Mouse (Mus musculus) liver, embryonic 12.5 days (tissue): ENCODE data around the gene Fam83g. TPM values are rescaled to one million over a fixed set of nuclear protein-coding genes. Genes with fewer than 3 reads are reported as not detected.

ENCODE experiments used
- ATAC-seq: fragments of 200-750 bp; cut with Nextera tagmentation; 2 replicates; pipeline ENCODE4 v1.8.0; 2017; ENCODE audit warnings: moderate number of reproducible peaks, mild to moderate bottlenecking, moderate library complexity
- H3K27ac ChIP-seq: fragments of 300-500 bp; sonication (generic); 2 replicates; pipeline ENCODE4 v1.5.1; 2016; ENCODE audit warnings: mild to moderate bottlenecking
- H3K27me3 ChIP-seq: fragments of 300-500 bp; sonication (generic); replicated peaks from 2 replicates; pipeline ENCODE4 v1.6.1; 2016; ENCODE audit warnings: mild to moderate bottlenecking, moderate library complexity
- H3K36me3 ChIP-seq: fragments of 300-500 bp; sonication (generic); 2 replicates; pipeline ENCODE4 v1.6.1; 2016; ENCODE audit warnings: mild to moderate bottlenecking, moderate library complexity
- H3K4me1 ChIP-seq: fragments of 300-500 bp; sonication (generic); 2 replicates; pipeline ENCODE4 v1.6.1; 2016
- H3K4me2 ChIP-seq: fragments of 300-500 bp; sonication (generic); 2 replicates; pipeline ENCODE4 v1.6.1; 2016; ENCODE audit warnings: mild to moderate bottlenecking, moderate library complexity
- H3K4me3 ChIP-seq: fragments of 300-500 bp; sonication (generic); 2 replicates; pipeline ENCODE4 v1.5.1; 2016; ENCODE audit warnings: mild to moderate bottlenecking, moderate library complexity
- H3K9ac ChIP-seq: fragments of 300-500 bp; sonication (generic); 2 replicates; pipeline ENCODE4 v1.6.1; 2016; ENCODE audit warnings: mild to moderate bottlenecking, moderate library complexity
- H3K9me3 ChIP-seq: fragments of 300-500 bp; sonication (generic); replicated peaks from 2 replicates; pipeline ENCODE4 v1.6.1; 2016; ENCODE audit warnings: mild to moderate bottlenecking, moderate library complexity
- WGBS: fragments of 180-500 bp; shearing (Covaris S2); methylation state at CpG from one replicate; pipeline ENCODE4 v1.1.7; 2016; ENCODE audit not compliant: insufficient replicate concordance; 5-methylcytosine and 5-hydroxymethylcytosine counted together
- polyA plus RNA-seq: library from polyadenylated mRNA; unstranded; fragments of >200 nt; fragmentation: Nextera tagmentation; extraction: Ambion mirVana; gene quantifications from 2 replicates; pipeline ENCODE4 v1.2.1, GENCODE M21; 2016

Fam83g gene
- polyA plus RNA-seq, 1 experiment from 2014 or later = 8.2 TPM

DNA sequence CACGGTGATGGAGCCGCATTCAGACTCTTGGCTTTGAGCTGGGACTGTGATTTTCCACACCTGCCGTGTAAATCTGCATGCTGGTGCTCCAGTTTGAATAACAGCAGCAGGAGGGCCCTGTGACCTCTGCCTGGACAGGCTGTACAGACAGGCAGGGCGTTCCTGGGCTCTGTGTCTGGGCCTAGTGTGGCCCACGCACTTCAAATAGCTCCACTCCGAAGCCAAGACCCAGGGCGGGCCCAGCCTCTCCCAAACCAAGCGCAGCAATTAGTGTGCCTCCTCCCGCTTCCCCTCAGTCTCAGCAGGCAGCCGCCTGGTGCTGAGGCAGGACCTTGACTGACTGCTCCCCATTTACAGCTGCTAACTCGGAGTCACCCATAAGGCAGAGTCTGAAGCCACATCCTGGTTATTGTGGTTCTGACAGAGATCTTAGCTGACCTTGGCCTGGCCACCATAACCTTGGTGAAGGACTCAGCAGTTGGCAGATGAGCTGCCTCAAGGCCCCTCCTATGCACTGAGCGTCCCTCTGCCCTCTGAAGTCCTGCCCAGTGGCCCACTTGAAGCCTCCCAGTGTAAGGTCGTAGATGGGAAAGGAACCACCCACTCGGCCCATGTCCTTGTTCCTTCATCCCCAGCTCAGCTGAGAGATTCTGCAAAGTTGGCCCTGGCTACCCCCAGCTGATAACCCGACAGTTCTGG is 29.4 kb downstream of the Fam83g start:
- H3K27ac ChIP-seq = no peak overlapping the region
- H3K9me3 ChIP-seq = no peaks in the 10 kb centered on the region

DNA sequence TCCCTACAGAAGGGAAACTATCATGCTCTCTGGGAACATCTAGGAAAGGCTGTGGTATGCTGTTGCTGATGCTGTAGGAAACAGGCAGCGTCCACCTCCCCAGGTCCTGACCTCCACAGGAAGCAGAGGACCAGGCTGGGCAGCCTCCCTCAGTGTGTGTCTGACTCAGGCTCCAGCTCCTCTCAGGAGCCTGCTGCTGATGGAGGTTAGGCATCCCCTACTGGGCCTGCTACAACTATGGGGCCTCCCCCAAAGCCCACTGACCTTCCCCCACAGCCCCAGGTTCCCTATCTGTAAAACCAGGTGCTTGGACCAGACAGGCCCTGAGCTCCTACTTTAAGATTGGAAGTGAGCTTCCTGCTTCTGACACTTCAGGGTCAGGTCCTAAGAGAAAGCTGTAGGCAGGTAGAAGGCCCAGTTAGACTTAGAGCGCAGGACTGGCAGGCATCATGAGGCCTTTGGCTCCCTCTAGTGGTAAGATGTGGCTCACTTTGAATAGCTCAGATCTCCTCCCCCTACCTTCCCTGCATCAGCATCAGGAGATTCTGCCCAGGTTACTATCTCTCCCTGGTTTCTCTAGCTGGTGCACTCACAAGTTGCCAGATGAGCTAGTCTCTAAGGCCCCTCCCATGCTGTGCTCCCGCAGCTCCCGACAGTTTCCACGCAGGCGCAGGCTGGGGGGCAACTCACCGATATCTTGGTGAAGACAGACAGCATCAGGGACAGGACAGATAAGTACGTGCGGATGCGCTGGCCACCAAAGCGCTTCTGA is 30.6 kb downstream of the Fam83g start:
- WGBS = 28% methylated on average over 11 of the region's 11 CpGs

More for the DNA sequence above, 29.4 kb downstream of the Fam83g start:
- peaks cover 49% of the 10 kb centered on the region for H3K27me3 ChIP-seq
- WGBS = 55% methylated on average over 15 of the region's 15 CpGs
- H3K4me2 ChIP-seq = no peak overlapping the region
- no peak overlapping the region for H3K9ac ChIP-seq
- peaks cover 4% of the 10 kb centered on the region for H3K4me1 ChIP-seq
- no peak overlapping the region for H3K4me3 ChIP-seq
- H3K36me3 ChIP-seq = no peaks in the 10 kb centered on the region
- no peak for ATAC-seq

DNA sequence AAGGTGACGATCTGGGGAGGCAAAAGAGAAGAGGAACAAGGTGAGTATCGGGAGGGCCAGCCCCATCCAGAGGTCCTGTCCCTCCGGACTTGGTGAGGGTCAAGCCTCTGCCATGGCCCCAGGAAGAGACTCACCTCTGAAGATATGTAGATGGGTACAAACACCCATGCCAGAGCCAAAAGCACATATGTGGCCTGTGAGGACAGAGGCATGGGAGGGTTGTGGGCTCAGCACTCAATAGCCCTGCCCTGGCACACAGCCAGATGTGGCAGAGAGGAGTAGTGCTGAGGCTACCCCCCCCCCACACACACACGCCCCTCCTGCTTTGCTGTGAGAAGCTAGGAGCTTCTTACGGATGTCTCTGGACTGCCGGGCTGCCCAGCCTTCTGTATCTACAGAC is 31.2 kb downstream of the Fam83g start:
- no peak overlapping the region for H3K9ac ChIP-seq
- H3K27ac ChIP-seq = no peak overlapping the region
- no peak overlapping the region for H3K4me3 ChIP-seq
- 53% methylated on average over 6 of the region's 6 CpGs for WGBS
- peaks cover 40% of the 10 kb centered on the region for H3K27me3 ChIP-seq
- no peak; the same call in 1 of the 2 replicates for ATAC-seq
- no peaks in the 10 kb centered on the region for H3K9me3 ChIP-seq
- no peaks in the 10 kb centered on the region for H3K36me3 ChIP-seq
- H3K4me2 ChIP-seq = no peak overlapping the region
- peaks cover 4% of the 10 kb centered on the region for H3K4me1 ChIP-seq

More for the DNA sequence above, 30.6 kb downstream of the Fam83g start:
- peaks cover 4% of the 10 kb centered on the region for H3K4me1 ChIP-seq
- no peak overlapping the region for H3K4me2 ChIP-seq
- no peaks in the 10 kb centered on the region for H3K36me3 ChIP-seq
- no peak overlapping the region for H3K4me3 ChIP-seq
- H3K27ac ChIP-seq = no peak overlapping the region
- ATAC-seq = peak; percentile 68
- no peaks in the 10 kb centered on the region for H3K9me3 ChIP-seq
- peaks cover 46% of the 10 kb centered on the region for H3K27me3 ChIP-seq
- no peak overlapping the region for H3K9ac ChIP-seq

DNA sequence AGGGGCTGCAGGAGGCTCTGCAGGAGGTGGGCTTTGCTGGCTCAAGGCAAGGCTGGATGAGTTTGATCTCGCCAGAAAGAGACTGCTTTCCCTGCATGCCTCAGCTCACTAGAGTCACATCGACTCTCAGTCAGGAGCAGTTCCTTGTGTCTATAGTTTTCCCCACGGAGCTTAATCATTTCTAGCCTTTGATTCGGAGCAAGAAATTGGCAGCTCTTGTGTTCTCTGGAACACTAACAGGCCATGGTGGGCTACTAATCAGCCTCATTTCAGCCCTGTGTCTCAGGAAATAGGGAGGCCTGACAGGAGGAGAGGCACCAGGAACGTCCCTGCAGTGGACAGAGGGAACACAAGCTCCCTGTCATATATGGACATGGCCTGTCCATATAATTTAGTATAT is 34.1 kb downstream of the Fam83g start:
- H3K9me3 ChIP-seq = no peaks in the 10 kb centered on the region
- H3K4me2 ChIP-seq = no peak overlapping the region
- H3K27ac ChIP-seq = no peak overlapping the region
- H3K4me3 ChIP-seq = no peak overlapping the region
- H3K27me3 ChIP-seq = peaks cover 20% of the 10 kb centered on the region
- ATAC-seq = no peak
- H3K9ac ChIP-seq = no peak overlapping the region
- peaks cover 4% of the 10 kb centered on the region for H3K4me1 ChIP-seq
- H3K36me3 ChIP-seq = no peaks in the 10 kb centered on the region
- 54% methylated on average over 5 of the region's 5 CpGs for WGBS

DNA sequence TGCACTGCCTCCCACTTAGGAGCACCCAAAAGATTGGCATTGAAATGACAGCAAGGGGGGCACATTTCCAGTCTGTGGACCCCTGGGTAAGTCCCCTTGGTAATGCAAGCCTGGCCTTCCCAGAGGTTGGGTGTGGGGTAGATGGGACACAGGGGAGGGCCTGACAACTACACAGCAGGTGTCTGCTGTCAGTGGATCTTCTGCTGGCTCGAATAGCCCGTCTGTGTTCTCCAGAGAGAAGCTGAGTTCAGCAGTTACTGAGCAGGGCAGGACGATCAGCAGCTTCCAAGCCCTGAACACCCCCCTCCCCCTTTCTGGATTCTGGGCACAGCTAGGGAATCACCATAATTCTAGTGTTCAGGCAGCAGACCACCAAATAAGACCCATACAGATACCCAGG is 35.5 kb downstream of the Fam83g start:
- Histone ChIP-seq H3K27me3 (peaks cover 9% of the 10 kb centered on the region; the same call in 1 of the 2 replicates), H3K36me3 (no peaks in the 10 kb centered on the region), H3K27ac (no peak overlapping the region), H3K4me1 (peaks cover 4% of the 10 kb centered on the region), H3K9ac (no peak overlapping the region), H3K4me3 (no peak overlapping the region), H3K4me2 (no peak overlapping the region), H3K9me3 (no peaks in the 10 kb centered on the region)
- ATAC-seq = no peak
- WGBS = 51% methylated on average over 3 of the region's 3 CpGs

DNA sequence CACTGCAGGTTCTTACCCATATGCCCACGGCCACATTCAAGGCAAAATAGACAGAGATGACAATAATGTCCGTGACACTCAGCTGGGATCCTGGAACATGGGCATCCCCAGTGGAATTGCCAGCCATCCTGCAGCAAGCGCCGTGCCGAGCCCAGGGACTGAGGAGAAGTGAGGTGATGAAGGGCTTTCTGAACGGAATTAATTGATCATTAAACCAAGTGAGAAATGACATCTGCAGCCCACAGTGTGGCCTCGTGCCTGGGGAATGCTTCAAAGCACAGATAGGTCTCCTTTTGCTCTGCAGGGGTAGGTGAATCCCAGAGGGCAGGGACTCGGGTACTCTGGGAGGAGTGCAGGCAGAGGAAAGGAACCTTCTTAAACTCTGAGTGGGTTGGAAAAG is 35.9 kb downstream of the Fam83g start:
- H3K9me3 ChIP-seq = no peaks in the 10 kb centered on the region
- H3K27ac ChIP-seq = no peak overlapping the region
- H3K9ac ChIP-seq = no peak overlapping the region
- H3K4me2 ChIP-seq = no peak overlapping the region
- 69% methylated on average over 8 of the region's 8 CpGs for WGBS
- no peak overlapping the region for H3K4me3 ChIP-seq
- ATAC-seq = no peak
- H3K27me3 ChIP-seq = peaks cover 9% of the 10 kb centered on the region; the same call in 1 of the 2 replicates
- H3K4me1 ChIP-seq = peaks cover 3% of the 10 kb centered on the region
- no peaks in the 10 kb centered on the region for H3K36me3 ChIP-seq

DNA sequence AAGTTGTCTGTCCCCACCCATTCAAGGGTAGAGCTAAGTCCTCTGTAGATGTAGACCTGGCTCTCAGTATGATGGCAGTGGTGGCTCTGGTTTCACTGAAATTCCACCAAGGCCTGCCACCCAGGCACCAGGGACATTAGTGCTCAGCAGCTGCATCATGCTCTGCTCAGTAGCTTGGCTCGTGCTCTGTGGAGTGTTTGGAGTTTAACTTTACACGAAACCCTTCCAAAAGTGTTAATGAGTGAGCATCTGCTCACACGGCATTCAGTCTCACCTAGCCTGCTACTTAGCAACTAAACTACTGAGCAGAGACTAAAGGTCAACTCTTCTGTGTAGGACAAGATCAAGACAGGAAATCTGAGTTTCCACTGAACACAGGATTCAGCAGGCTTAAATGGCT is 36.7 kb downstream of the Fam83g start, which contains the start of gene Slc5a10:
Gene Slc5a10 (minus strand): TSS at position 191 of the 400 bp plus-strand sequence.
- no peak within 1 kb of the TSS for H3K9ac ChIP-seq
- no peak within 1 kb of the TSS for H3K4me3 ChIP-seq
- H3K27ac ChIP-seq = no peak within 1 kb of the TSS
- H3K36me3 ChIP-seq = no peaks in the 10 kb centered on the region
- peaks cover 4% of the 10 kb centered on the region; the same call in 1 of the 2 replicates for H3K27me3 ChIP-seq
- no peak for ATAC-seq
- H3K4me2 ChIP-seq = no peak within 1 kb of the TSS
- no peaks in the 10 kb centered on the region for H3K4me1 ChIP-seq
- 72% methylated on average over 3 of the region's 3 CpGs for WGBS
- H3K9me3 ChIP-seq = no peaks in the 10 kb centered on the region

DNA sequence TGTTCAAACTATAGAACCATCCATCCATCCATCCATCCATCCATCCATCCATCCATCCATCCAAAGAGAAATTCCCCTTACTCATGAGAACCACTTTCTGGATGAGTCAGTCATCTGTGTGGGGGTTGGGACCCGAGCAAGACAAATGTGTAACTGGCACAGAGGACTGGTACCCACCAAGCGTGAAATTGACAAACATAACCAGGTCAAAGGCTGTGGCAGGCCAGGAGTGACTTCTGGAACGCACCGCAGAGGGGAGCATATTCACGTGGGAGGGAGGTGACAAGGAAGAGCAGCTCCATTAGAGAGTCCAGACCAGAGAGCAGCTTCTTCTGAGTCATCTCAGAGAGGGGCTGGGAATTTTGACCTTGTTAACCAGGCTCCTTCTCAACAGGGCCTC is 38.2 kb downstream of the Fam83g start:
- WGBS = 66% methylated on average over 5 of the region's 5 CpGs
- no peak for ATAC-seq
- Histone ChIP-seq H3K4me1 (no peaks in the 10 kb centered on the region), H3K9me3 (no peaks in the 10 kb centered on the region), H3K27me3 (no peaks in the 10 kb centered on the region; the same call in 1 of the 2 replicates), H3K9ac (no peak overlapping the region), H3K4me2 (no peak overlapping the region), H3K27ac (no peak overlapping the region), H3K36me3 (no peaks in the 10 kb centered on the region), H3K4me3 (no peak overlapping the region)

DNA sequence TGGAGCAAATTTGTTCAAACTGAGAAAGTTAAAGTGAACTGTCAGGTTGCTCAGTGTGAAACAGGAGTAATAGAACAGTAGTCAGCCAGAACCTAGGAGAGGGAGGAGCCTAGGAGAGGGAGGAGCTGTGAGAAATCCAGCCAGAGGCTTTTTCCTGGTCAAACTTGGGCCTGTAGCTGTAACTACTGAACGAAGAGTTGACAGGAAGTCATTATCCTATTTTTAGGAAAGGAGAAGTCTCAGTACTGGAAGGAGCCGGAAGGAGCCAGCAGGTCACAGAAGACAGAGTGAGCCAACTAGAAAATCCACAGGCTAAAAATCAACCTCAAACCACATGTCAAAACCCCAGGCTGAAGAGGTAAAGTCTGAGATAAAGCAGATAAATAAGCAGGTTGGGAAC is 44.1 kb downstream of the Fam83g start:
- Histone ChIP-seq H3K27me3 (no peaks in the 10 kb centered on the region), H3K9ac (no peak overlapping the region), H3K9me3 (no peaks in the 10 kb centered on the region), H3K36me3 (peaks cover 47% of the 10 kb centered on the region), H3K4me2 (no peak overlapping the region), H3K4me1 (peaks cover 8% of the 10 kb centered on the region; the same call in 1 of the 2 replicates), H3K27ac (peak overlapping the region; percentile 40; the same call in 1 of the 2 replicates), H3K4me3 (no peak overlapping the region)
- WGBS = 40% methylated on average over 2 of the region's 2 CpGs
- no peak for ATAC-seq

DNA sequence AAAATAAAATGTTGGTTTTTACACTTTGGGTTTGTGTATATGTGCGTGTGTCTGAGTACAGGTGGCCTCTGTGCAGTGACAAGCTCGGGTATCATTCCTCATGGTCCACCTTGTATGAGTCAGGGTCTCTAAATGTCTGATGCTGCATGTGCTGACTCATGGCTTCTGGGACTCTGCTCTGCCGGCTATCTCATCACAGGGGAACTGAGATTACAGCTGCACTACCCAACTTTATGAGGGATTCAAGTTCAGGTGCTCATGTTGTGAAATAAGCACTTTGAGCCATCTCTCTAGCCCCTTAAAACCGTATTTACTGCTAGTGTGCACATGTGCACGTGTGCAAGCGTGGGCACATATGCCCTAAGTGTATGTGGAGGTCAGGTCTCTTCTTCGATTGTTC is 48.8 kb downstream of the Fam83g start:
- Histone ChIP-seq H3K4me2 (no peak overlapping the region), H3K9me3 (no peaks in the 10 kb centered on the region), H3K4me1 (peaks cover 8% of the 10 kb centered on the region; the same call in 1 of the 2 replicates), H3K27me3 (no peaks in the 10 kb centered on the region), H3K9ac (no peak overlapping the region), H3K36me3 (peaks cover 76% of the 10 kb centered on the region), H3K27ac (no peak overlapping the region), H3K4me3 (no peak overlapping the region)
- 64% methylated on average over 7 of the region's 7 CpGs for WGBS
- ATAC-seq = no peak

DNA sequence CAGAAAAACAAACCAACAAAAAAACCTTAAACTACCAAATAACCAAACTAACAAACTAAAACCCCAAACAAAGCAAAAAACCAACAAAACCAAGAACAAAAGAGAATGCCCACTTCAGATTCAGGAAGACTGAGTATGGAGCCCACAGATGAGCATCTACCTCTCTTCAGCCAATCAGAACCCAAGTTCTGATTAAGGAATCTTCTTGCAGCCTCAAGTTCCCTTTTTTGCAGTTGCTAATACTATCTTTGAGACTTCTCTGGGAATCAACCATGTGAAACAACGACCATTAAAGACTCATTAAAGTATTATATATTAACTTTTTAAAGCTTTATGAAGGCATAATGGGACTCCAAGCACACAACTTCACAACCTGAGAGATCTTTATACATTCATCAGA is 53.4 kb downstream of the Fam83g start:
- Histone ChIP-seq H3K27me3 (no peaks in the 10 kb centered on the region), H3K9me3 (no peaks in the 10 kb centered on the region), H3K4me2 (no peak overlapping the region), H3K27ac (no peak overlapping the region), H3K9ac (no peak overlapping the region), H3K4me3 (no peak overlapping the region), H3K36me3 (peaks cover 83% of the 10 kb centered on the region), H3K4me1 (no peaks in the 10 kb centered on the region)
- WGBS = 63% methylated on average over 1 of the region's 1 CpGs
- ATAC-seq = no peak

DNA sequence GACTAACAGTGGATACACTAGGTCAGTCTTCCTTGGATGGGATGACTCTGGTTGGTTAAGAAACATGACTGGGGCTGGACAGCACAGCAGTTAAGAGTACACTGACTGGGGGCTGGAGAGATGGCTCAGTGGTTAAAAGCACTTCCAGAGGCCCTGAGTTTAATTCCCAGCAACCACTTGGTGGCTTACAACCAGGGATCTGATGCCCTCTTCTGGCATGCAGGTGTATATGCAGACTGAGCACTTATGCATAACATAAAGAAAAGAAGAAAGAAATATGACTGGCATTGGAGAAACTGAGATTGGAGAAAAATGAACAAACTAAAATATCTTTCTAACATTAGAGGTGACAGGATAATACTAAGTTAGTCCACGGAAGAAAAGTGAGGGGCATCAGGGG is 56.6 kb downstream of the Fam83g start:
- no peak for ATAC-seq
- Histone ChIP-seq H3K27me3 (no peaks in the 10 kb centered on the region), H3K9ac (no peak overlapping the region), H3K9me3 (no peaks in the 10 kb centered on the region), H3K36me3 (peaks cover 79% of the 10 kb centered on the region), H3K4me3 (no peak overlapping the region), H3K4me1 (no peaks in the 10 kb centered on the region), H3K27ac (no peak overlapping the region), H3K4me2 (no peak overlapping the region)
- WGBS = 73% methylated on average over 1 of the region's 1 CpGs
